Mouse (Mus musculus) kidney, adult 2 months (tissue): Measurements from ENCODE around the gene Galnt2.

ENCODE experiments used
- CTCF ChIP-seq: fragments of 200-500 bp; conservative IDR thresholded peaks from 2 replicates; pipeline ENCODE4 v1.5.1; 2011; ENCODE audit warnings: low read depth, mild to moderate bottlenecking, control low read depth, low read length, moderate library complexity, mixed read lengths; ENCODE audit not compliant: insufficient read depth, insufficient read length
- POLR2A ChIP-seq: fragments of 200-500 bp; IDR thresholded peaks from one replicate; pipeline ENCODE4 v1.6.1; 2011; ENCODE audit warnings: low read depth, low read length, control low read depth

- TF ChIP-seq CTCF (no peak), POLR2A (no peak)
Measured at GRCm38 (mm10) chr8:124321227-124321840, 90.1 kb downstream of the Galnt2 start.
